Mouse (Mus musculus) left cerebral cortex, postnatal 4 days (tissue): ENCODE results near the gene Olfr945. TPM values are rescaled to one million over a fixed set of nuclear protein-coding genes. Genes with fewer than 3 reads are reported as not detected.

Experiments
- DNase-seq: peaks from one replicate; pipeline ENCODE4 v3.0.0-alpha.2; 2022
- intact Hi-C: fragments of 180-260 bp; cut with DNase I; formaldehyde crosslinking; loops from one replicate; pipeline ENCODE4 v1.15.1; 2025
- total RNA-seq, 2 experiments: library from RNA; stranded (reverse); gene quantifications; 2 replicates each; pipeline ENCODE4 v1.2.3; 2021

Olfr945 gene
- not detected for total RNA-seq

DNA sequence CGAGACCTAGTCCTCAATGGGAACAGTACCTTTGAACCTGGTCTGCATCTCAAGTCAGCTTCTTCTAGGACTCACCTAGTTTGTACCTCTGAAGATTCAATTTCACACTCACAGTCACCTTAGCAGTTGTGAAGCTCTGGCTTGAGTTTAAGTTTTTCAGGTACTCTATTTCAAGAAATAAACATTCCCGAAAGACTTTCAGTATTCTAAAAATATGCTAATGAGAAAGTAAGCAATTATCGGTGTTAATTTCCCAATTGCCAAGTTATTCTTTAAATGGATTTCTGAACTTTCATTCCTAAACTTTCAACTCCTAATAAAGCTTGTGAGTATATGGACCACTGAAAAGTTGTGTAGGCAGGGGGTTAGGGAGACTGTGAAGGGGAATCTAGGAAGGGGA is at the start of gene Olfr945:
Gene Olfr945, minus strand, starts transcription at position 101 of the 400 bp plus-strand sequence.
- intact Hi-C loops, result no loop called here
- no peak for DNase-seq

DNA sequence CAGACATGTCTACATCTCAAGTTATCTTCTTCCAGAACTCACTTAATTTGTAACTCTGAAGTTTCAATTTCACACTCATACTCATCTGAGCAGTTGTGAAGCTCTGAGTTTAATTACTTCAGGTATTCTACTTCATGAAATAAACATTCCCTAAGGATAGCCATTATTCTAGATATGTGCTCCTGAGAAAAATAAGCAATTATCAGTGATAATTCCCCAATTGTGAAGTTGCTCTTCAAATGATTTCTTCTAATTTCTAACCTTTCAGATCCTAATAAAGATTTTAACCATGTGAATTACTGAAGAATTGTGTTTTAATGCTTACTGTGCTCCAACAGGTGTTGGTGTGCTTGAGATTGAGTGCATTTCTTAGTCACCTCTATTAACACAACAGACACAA is 49.3 kb upstream of the Olfr945 start, which contains the start of gene Olfr948:
Gene Olfr948, minus strand, starts transcription at position 101 of the 400 bp plus-strand sequence.
- intact Hi-C loops, result no loop called here
- no peak for DNase-seq

GRCm38 (mm10) chr9:39287136-39287535 is 10.5 kb upstream of the Olfr945 start:
- intact Hi-C loops, result no loop called here
- DNase-seq, result no peak

- DNase-seq, result no peak
Measured at GRCm38 (mm10) chr9:39249894-39250293, 26.7 kb downstream of the Olfr945 start, which contains the start of gene Olfr1537. TSS of gene Olfr1537 (minus strand) at chr9:39249994.

More at GRCm38 (mm10) chr9:39249894-39250293, 26.7 kb downstream of the Olfr945 start, which contains the start of gene Olfr1537:
- intact Hi-C loops, result no loop called here

Other genes with a start within 250 kb of the Olfr945 start
- not detected for gene Olfr937, start 211.9 kb downstream of the Olfr945 start, total RNA-seq
- gene Olfr938, start 197.9 kb downstream of the Olfr945 start, total RNA-seq, result not detected
- not detected for gene Olfr27, start 148.7 kb downstream of the Olfr945 start, total RNA-seq
- gene Olfr943, start 110.5 kb downstream of the Olfr945 start, total RNA-seq, result not detected
- gene Olfr944, start 74.9 kb downstream of the Olfr945 start, total RNA-seq, result not detected
- not detected for gene Olfr1537, start 26.8 kb downstream of the Olfr945 start, total RNA-seq
- not detected for gene Olfr948, start 49.2 kb upstream of the Olfr945 start, total RNA-seq
- gene Olfr951, start 110.6 kb upstream of the Olfr945 start, total RNA-seq, result not detected
- gene Olfr952, start 150.3 kb upstream of the Olfr945 start, total RNA-seq, result not detected
- not detected for gene Olfr954, start 179.9 kb upstream of the Olfr945 start, total RNA-seq
- not detected for gene Olfr955, start 195.1 kb upstream of the Olfr945 start, total RNA-seq
- gene Olfr44, start 217.2 kb upstream of the Olfr945 start, total RNA-seq, result not detected
- not detected for gene Olfr957, start 239.0 kb upstream of the Olfr945 start, total RNA-seq